ENCODE assay signal across 15 mouse cellular contexts in genomic region chr2:133373543-133373942, GRCm38 (mm10).
A peak's percentile ranks its signal among the peaks of the same experiment; 100 is the strongest.
DNase-seq lines count a peak whose midpoint lies in the region; ATAC-seq and TF ChIP-seq lines count a peak whose summit lies in the region.
"Had no signal": no experiment of that assay in that cellular context is flagged by ENCODE, and none has a peak within 500 bp of the region (broad histone marks: within the 10 kb centered on the region; RNA-seq: fewer than 3 reads in every experiment).

No protein-coding gene starts in this region.

- no peak overlapping the region for H3K9ac ChIP-seq in liver, embryonic 15.5 days
- no peak overlapping the region for H3K9ac ChIP-seq in midbrain, postnatal 0 days (replicated peaks; ENCODE audit: low read length, poor library complexity, severe bottlenecking)
- H3K9ac ChIP-seq: lung, embryonic 14.5 days had no signal

- ATAC-seq in liver, embryonic 15.5 days (ENCODE audit: insufficient read depth): peak; percentile 86
- ATAC-seq in midbrain, postnatal 0 days (ENCODE audit: low FRiP score): no peak
- ATAC-seq: forebrain, embryonic 16.5 days; inflammation-experienced regulatory T-cells, adult 6 months had no signal

- no peaks in the 10 kb centered on the region for H3K9me3 ChIP-seq in liver, embryonic 15.5 days (replicated peaks)
- H3K9me3 ChIP-seq in midbrain, postnatal 0 days (ENCODE audit: low read length): no peaks in the 10 kb centered on the region

- H3K4me2 ChIP-seq in liver, embryonic 15.5 days: no peak overlapping the region
- no peak overlapping the region for H3K4me2 ChIP-seq in midbrain, postnatal 0 days (ENCODE audit: low read depth, low read length, poor library complexity, severe bottlenecking)
- H3K4me2 ChIP-seq: lung, embryonic 14.5 days had no signal

- H3K27me3 ChIP-seq in liver, embryonic 15.5 days: no peaks in the 10 kb centered on the region
- H3K27me3 ChIP-seq in midbrain, postnatal 0 days (ENCODE audit: insufficient read depth, low read length): no peaks in the 10 kb centered on the region

- no peaks in the 10 kb centered on the region for H3K36me3 ChIP-seq in liver, embryonic 15.5 days (replicated peaks)
- no peaks in the 10 kb centered on the region for H3K36me3 ChIP-seq in midbrain, postnatal 0 days (ENCODE audit: insufficient read depth, low read length)

- H3K4me1 ChIP-seq in liver, embryonic 15.5 days (replicated peaks): peaks cover 11% of the 10 kb centered on the region
- no peaks in the 10 kb centered on the region for H3K4me1 ChIP-seq in midbrain, postnatal 0 days (ENCODE audit: insufficient read depth, low read length)

- no peak for TF ChIP-seq CTCF in midbrain, postnatal 0 days (IDR thresholded peaks at IDR 0.05)

- H3K4me3 ChIP-seq in liver, embryonic 15.5 days (replicated peaks): no peak overlapping the region
- no peak overlapping the region for H3K4me3 ChIP-seq in midbrain, postnatal 0 days (ENCODE audit: low read depth, low read length)
- H3K4me3 ChIP-seq: erythroblast, embryonic 14.5 days had no signal

- no peak overlapping the region; the same call in 1 of the 2 replicates for H3K27ac ChIP-seq in liver, embryonic 15.5 days (replicated peaks)
- no peak overlapping the region for H3K27ac ChIP-seq in midbrain, postnatal 0 days (ENCODE audit: low read depth, low read length)

- peak; percentile 50 for DNase-seq in MEL-GATA-1-ER (ENCODE audit: extremely low read depth, low read depth)
- DNase-seq in c-Kit-positive CD71-negative TER-119-negative erythroid progenitor cells, embryonic 14.5 days (ENCODE audit: low read depth): peak; percentile 6
- peak; percentile 9 for DNase-seq in forelimb bud, embryonic 11.5 days (ENCODE audit: low read depth, low spot score)
- DNase-seq in adrenal gland, postnatal 36 days: no peak
- DNase-seq in midbrain, postnatal 0 days (ENCODE audit: low spot score): no peak
- DNase-seq in right cerebral cortex, postnatal 25 days: no peak
- DNase-seq: cerebellum, adult 2 months; kidney, postnatal 4 days; lung, embryonic 14.5 days; midbrain, embryonic 14.5 days; right cerebral cortex, adult 18-20 months had no signal

- 13% methylated on average over 4 of the region's 4 CpGs for WGBS in liver, embryonic 15.5 days (ENCODE audit: insufficient replicate concordance)
- 71% methylated on average over 4 of the region's 4 CpGs for WGBS in midbrain, postnatal 0 days

Comparison
In these comparisons a context has a peak if more than half of its experiments do, and no peak if none do; other contexts are left out.
1. DNase-seq: peak in MEL-GATA-1-ER (single experiment), c-Kit-positive CD71-negative TER-119-negative erythroid progenitor cells, embryonic 14.5 days (single experiment) and forelimb bud, embryonic 11.5 days (single experiment); none in adrenal gland, postnatal 36 days (0 of 2), midbrain, postnatal 0 days (single experiment) and right cerebral cortex, postnatal 25 days (single experiment).